Mouse (Mus musculus) regulatory T cell (primary cell): ENCODE measurements around the gene Rcor2.

Experiments used
- in situ Hi-C: fragments of 300-600 bp; cut with MboI, MseI; formaldehyde crosslinking; loops from one replicate; pipeline ENCODE4 v1.15.1; 2025; ENCODE audit warnings: high pct_unique_total_duplicates

The Rcor2 gene

DNA sequence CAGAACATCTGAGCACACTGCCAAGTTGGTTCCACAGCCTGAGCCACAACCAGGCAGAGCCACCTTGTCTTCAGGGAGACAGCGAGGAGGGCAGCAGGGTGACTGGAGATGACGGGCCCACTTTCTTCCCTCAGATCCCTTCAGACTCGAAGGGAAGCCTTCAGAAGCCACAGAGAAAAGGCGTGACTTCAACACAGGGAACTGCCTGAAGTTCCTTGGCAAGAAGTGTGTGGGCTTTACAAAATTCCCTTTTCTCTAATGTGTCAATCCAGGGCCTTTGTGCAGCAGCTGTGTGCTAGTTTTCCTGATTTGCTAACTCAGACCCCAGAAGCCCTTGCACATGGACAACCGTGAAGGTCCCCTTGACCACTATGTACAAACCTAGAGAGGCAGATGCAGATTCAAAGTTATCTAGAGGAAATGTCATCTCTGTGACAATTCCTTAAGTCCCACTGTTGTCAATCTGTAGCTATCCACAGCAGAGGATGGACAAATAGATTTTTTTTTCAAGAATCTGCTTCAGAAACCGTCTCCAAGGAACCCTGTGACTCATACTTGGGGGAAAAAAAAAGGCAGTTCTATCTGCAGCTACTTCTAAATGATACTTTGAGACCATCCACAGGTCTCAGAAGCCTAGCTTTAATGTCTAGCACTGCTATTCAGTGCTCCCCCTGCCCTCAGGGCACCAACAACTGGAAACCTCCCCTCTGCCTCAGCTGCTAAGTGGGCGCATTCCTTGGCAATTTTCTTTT is 25.0 kb downstream of the Rcor2 start:
- in situ Hi-C loops, result no loop called here

DNA sequence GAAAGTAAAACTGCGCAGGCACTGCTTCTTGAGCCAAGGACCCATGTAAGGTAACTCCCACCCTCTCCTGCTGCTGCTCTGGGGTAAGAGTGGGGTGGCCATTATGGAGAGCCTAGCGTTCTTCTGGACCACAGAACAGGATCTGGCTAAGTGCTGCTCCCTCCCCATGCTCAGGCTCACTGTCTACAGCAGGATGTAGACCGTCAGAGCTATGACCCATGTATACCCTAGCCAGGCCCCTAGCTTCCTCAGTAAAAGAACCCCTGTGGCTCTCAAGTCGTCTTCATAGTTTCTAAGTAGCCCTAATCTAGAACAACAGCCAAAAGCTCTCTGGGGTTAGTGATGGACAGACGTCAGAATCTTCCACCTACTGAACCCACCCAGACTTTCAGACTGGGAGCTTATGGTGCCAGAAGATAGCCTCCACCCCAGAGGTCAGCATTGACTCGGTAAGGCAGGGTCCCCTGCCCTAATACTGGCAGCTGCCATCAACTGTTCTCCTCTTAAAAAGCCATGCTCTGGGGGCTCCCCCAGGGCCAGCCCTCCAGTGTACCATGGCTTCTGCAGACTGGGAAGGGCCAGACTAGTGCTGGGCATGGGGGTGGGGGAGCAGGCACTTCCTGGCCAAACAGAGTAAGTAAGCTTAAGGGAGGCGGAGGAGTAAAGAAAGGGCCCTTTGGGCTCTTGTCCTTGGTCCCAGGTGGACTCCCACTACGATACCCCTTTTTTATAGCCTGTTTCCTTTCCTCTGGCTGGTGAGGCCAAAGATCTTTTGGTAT is 27.2 kb downstream of the Rcor2 start:
- in situ Hi-C loops, result no loop called here

DNA sequence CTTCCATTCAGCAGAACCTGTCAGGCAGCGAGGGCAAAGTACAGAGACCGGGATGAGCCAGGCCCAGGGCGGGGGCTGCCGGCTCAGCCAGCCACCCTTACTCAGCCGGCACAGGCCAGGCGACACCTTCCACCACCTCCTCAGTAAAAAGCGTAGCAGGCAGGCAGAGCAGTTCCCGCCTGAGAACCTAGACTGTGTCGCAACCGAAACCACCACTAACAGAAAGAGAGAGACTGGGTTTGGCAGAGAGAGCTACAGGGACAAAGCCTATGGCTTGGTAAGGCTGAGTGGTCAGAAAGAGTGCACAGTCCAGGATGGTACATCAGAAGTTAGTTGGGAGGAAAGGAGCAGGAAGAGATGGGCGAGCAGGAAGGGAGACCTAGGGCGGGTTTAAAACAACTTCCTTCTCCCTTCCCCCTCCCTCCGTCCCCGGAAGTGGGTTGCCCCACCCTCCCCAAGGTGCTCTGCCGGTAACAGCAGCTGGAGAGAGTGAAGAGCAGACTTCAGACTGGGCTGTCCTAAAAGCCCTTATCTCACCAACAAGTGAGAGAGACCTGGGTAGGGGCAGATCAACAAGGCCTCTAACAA is 28.0 kb downstream of the Rcor2 start:
- in situ Hi-C loops, result no loop called here

DNA sequence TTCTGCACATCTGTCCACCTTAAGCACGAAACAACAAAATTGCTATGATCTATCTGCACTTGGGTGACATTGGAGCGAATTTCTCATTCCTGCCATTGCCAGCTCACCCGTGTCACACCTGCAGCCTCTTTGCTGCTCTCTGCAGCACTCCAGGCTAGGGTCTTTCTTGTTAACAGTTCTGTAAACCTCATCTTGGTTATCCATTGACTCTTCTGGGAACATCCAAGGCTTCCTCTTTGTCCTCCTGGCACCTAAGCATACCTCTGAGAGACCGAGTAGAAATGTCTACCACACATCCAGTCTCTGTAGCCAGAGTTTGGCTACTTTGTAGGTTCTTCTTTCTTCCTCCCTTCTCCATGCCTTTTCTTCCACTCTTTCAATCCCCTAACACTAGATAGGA is 28.8 kb downstream of the Rcor2 start:
- in situ Hi-C loops, result no loop called here

DNA sequence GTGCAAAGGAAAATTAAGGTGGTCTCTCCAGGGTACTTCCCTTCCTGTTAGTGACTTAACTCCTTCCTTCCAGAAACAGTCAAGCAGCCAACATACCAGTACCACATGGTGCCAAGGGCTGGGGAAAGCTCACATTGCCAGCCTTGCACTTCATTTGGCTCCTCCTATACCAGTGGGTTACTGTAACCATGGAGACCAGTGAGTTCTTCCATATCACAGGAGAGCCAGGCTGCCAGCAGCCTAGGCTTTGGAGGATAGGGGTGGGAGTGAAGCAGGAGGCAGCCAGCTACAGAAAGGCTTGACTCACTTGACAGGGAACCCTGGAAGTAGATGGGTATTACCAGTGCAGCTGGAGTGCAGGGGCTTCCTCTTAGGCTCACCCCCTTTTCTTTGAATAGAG is 31.9 kb downstream of the Rcor2 start:
- in situ Hi-C loops, result no loop called here

DNA sequence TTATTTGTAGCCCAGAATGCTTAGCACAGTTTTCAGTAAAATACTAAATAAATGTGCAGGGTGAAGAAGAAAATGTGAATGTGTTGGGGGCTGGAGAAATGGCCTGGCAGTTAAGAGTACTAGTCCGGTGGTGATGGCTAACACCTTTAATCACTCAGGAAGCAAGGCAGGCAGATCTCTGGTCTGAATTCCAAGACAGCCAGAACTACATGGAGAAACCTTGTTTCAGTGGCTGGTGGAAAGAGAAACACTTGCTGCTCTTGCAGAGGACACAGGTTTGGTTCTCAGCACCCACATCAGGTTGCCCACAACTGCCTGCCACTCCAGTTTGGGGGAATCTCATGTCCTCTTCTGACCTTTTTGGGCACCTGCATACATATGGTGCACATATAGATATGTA is 33.0 kb downstream of the Rcor2 start:
- in situ Hi-C loops, result no loop called here

DNA sequence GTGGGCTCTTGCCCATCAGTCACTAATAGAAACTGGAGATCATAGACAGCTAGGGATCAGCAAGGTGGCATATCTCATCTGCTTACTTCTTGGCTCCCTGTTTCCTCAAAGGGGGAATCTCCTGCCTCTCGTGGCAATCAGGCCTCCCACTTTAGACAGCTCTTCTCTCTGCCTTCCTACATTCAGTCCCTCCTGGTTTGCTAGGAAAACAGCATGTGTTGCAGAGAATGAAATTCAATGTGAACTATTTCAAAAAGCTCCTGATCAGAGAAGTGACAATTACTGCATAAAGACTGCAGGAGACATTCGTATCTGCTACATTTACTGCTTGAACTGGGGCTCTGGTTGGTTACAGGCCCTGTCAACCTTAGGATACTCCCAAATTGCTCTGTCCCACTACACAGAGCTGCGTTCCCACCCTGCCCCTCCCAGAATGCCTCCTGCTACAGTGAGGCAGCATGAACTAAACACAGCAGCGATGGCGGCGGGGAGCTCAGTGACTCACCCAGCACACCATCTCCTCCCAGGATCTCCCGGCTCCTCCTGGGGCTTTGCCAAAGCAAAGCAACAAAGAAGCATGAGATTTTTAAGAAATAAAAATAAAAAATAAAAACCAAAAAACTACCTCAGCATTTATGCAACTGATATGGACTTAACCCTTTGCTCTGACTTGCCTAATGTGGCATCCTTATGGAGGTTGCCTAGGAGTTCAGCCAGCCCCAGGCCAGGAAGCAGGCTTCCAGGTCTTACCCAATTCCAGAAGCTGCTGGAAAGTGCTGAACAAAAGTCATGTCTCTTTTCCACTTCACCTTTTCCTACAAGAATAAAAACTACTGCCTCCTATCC is 34.7 kb downstream of the Rcor2 start:
- in situ Hi-C loops, result no loop called here

DNA sequence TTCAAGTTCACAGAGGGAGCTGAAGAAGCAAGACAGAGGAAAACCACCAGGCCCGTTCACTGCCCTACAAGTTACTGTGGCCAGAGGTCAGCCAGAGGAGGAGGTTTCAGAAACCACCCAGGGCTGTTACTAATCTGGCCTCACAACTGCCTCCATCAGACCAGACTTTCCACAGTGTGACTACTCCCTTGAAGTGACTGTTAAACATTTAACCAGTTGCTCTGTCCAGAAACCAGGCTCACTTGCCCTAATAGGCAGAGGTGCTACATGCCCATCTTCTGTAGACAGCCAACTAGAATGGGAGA is 35.3 kb downstream of the Rcor2 start:
- in situ Hi-C loops, result no loop called here

DNA sequence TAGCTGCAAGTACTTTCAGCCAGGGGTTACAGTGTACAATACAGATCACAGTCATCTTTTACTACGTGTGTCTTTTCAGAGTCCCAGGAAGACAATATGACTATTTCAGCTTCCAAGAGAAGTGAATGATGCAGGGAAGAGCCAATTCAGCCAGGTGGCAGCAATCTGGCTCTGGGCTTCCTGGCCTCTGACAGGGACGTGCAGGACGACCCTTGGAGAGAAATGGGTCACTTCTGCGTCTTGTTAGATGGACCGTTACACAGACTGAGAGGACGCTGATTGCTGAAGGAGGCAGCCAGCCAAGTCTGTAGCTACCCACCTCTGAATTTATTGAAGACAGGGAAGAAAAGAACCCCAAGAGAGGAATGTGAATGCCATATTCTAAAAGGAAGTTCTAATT is 36.7 kb downstream of the Rcor2 start:
- in situ Hi-C loops, result no loop called here

DNA sequence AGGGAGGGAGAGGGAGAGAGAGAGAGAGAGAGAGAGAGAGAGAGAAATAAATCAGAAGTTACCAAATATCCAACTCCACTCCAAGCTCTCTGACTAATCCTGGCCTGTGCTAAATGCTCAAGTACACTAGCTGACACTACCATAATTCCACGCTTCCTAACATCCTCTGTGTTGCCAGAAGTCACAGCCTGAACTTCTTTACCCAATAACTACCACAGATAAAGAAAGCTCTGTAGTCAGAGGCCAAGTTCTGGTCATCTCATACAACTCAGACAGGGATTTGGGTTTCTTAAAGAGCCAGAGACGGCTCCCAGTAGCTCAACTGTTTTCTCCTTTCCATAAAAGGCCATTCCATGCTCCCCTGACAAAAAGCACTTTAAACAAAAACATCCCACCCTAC is 37.7 kb downstream of the Rcor2 start:
- in situ Hi-C loops, result no loop called here

DNA sequence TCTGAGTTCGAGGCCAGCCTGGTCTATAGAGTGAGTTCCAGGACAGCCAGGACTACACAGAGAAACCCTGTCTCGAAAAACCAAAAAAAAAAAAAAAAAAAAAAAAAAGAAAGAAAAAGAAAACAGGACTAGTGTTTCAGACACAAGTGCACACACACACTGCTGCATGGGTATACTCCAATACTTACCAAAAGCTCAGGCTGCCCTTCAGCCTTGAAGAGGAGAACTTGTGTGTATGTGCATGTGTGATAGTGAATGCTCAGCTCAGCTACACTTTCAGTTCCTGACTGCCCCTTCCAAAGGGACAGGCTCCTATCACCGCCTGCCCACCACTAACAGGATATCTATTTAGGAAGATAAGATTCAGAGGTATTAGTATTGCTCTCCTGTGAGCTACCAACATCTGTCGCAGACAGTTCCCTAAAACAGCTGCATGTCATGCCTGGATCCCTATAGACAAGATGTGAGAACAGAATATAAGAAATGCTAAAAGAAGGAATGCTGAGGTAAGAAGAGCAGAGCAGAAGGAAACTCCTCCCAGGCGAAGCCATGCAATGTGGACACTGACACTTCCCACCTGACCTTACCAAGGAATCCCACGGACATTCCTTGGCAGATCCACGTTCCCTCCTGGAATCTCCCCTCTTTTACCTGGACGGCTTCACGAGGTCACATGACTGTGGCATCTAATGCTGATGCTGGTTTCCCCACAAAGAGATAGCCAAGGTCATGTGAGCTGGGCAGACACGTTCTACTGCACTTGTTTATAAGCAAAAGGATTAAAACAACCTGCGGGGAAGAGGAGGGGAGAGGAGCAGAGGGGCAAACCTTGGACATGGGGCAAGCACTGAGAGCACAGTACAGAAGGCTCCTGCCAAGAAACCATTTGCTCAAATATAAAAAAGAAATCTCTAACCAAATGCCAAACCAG is 38.5 kb downstream of the Rcor2 start:
- in situ Hi-C loops, result no loop called here

DNA sequence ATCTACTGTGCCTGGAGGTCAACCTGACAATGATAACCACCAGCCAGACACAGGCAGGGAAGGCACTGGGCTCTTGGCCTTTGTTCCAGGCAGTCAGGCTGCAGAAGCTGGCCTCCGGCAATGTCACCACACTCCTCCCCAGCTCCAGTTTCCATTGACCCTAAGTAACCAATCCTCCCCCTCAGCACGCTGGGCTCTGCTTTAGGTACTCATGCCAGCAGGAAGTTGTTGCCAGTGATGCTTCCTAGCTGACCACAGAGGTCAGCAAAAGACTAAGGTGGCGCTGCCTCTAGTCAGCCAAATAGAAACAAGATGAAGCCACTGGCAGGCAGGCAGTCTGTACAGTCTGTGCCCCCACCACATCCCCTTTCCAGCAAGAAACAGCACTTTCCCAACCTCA is 39.8 kb downstream of the Rcor2 start:
- in situ Hi-C loops, result no loop called here

DNA sequence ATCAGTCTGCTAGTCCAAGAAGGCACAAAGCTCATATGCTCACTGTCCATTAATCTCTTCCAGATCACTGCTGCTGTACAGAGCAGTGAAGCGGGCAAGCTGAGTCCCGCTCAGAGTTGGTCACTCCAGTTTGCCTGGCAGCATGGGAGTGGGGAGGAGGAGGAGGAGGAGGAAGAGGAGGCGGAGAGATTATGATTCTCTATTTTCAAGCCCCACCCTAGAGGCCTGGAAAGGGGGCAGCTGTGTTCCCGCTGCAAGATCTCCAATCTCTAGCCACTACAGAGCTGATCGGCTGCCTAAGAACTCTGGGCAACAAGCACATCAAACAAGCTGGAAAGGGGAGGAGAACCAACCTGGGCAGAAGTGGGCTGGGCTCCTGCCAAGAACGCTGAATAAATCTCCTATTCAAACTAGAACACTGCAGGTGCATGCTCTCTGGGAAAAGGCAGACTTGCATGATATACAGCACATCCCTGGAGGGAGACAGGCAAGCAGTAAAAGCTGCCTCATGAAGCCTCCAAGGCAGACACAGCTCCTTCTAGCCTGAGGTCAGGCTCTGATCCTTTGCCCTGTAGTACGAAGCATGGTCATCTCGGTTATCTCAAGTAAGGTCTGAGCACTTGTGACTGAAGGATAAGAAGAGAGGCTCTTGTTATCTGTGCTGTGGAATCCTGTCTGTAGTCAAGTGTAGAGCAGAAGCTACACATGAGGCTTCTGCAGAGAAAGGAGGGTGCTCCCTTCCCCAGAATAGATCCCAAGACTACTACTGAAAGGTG is 41.1 kb downstream of the Rcor2 start:
- in situ Hi-C loops, result no loop called here

DNA sequence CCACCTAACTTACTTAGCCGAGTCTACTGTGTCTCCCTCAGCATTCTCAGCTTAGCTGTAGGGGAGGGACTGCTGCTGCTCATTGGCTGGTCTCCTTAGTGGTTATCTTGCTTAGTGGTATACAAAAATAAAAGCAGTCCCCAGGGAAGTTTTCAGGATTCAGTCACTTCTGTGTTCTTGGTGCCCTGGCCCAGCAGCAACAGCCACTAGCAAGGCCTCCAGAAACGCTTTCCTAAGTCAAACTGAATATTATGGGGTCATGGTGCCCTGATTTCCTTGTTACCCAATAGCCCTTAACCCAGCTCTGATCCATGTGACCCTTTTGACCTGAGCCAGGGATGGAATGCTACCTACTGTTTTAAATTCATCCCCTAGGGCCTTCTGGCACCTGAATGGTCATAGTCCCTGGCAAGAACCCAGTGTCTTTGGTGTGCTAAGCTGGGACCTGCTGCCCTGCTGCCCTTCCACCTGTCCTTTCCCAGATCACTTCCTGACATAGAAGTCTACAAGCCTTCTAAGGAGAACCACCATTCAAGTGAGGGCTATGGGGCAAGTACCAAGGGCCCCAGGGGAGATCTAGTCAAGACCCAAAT is 42.7 kb downstream of the Rcor2 start:
- in situ Hi-C loops, result no loop called here

DNA sequence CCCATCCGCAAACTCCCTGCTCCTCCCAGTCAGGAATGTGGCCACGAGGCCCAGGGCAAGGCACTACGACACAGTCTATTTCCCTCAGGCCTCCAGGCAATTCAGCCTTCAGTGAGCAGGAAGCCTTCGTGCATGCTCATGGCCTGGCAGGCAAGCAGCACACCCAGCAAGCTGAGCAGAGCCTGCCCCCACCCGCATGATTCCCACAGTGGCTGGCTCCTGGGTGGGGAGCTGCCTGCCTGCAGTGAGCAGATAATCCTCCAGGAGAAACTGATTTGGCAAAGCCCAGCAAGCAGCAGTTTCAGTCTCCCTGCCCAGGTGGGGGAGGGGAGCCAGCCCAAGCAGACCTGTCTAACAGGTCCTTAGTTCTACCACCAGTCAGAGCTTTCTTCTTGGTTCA is 43.6 kb downstream of the Rcor2 start:
- in situ Hi-C loops, result no loop called here

DNA sequence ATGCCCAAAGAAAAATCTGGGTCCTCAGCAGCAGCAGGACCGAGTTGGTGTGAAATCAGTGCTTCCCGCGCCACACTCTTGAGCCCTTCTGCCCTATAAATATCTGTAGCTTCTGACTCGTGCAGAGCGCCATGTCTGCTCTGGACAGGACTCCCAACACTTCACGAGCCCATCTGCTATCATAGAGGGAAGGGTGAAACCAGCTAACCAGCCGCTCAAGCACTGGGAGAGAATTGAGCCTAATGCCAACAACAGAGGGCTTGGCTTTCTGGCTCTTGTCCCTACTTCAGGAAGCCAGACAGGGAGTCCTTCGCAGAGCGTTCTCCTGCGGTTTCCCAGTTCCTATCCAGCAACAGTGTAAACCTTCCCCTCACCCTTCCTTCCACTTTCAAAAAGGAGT is 44.2 kb downstream of the Rcor2 start:
- in situ Hi-C loops, result no loop called here

DNA sequence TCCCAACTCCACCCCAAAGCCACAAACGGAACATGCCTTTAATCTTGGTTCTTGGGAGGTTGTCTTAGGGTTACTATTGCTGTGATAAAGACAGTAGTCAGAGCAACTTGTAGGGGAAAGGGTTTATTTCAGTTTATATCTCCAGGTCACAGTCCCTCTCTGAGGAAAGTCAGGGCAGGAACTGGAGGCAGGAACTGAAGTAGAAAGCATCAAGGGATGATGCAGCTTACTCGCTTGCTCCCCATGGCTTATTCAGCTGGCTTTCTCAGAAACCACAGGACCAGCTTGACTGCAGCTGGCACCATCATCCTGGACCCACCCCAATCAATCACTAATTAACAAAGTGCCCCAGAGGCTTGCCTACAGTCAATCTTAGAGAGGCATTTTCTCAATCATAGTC is 46.5 kb downstream of the Rcor2 start:
- in situ Hi-C loops, result no loop called here

DNA sequence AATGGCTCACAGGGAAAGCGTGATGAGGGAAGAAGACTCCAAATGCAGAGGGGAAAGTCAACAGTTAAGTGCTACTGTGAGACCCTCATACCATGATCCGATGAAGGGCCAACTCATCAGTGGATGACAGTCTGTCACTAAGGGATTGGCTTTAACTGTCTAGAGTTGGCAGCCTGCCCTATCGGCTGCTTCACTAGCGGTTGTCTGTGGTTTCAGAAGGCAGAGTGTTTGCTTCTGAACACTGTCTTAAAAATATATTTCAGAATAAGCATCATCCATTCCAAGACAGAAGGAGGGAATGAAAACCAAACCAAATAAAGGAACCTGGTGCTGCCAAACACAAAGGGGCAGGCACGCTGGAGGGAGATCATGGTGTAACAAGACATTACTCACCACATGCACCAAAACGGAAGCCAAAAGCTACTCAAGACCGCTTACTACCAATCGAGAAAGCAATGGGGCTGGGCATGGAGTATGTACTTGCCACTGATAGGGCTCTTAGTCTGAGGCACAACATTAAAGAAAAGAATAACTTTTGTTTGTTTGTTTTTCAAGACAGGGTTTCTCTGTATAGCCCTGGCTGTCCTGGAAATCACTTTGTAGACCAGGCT is 48.0 kb downstream of the Rcor2 start:
- in situ Hi-C loops, result no loop called here

DNA sequence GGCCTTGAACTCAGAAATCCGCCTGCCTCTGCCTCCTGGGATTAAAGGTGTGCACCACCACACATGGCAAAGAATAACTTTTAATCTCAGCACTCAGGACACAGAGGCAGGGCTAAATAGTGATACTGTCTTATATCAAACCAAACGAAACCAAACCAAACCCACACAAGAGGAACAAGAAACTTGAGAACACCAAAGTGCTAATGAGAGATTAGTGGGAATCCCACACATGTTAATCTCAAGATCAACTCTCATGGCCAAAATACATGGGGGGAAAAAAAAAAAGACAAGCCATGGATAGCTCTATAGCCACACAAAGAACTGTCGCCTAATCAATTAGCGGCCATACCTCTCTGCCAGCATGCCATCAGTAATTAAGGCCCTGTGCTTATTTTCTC is 48.5 kb downstream of the Rcor2 start:
- in situ Hi-C loops, result no loop called here

DNA sequence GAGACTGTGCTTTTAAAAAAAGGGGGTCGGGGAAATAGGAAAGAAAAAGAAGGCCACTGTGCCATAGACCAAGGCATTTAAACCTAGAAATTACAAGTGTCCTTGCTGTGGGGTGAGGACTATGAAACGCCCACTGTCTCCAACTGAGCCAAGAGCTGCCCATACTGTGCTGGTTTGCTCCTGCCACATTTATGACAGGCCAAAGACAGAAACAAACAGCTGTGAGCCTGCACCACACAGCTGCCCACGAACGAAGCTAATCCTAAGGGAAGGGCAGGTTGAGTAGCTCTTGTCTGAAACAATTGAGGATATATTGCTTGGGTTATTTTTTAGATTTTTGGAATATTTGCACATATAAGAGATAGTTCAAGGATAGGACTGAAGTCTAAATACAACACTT is 49.7 kb downstream of the Rcor2 start:
- in situ Hi-C loops, result no loop called here
